Mouse (Mus musculus) brain, embryonic 14.5 days (tissue): ENCODE measurements at regions not wholly inside any gene's neighbourhood (a gene's known extent, or its start where the extent isn't known, plus 50 kb on each side); places are given as distances from the start of the nearest gene placed in this dataset.

Experiments
- CTCF ChIP-seq: fragments of 200-500 bp; IDR thresholded peaks from 2 replicates; pipeline ENCODE4 v1.5.1; 2012; ENCODE audit warnings: inconsistent platforms, mild to moderate bottlenecking, moderate library complexity, borderline replicate concordance; ENCODE audit not compliant: insufficient read depth, insufficient read length; ENCODE audit errors: extremely low read depth
- POLR2A ChIP-seq: fragments of 200-500 bp; IDR thresholded peaks from 2 replicates; pipeline ENCODE4 v1.6.1; 2012; ENCODE audit warnings: mild to moderate bottlenecking, inconsistent platforms, borderline replicate concordance; ENCODE audit not compliant: poor library complexity, insufficient read depth, insufficient read length, severe bottlenecking; ENCODE audit errors: extremely low read depth

GRCm38 (mm10) chr3:131917734-131918534 is 167.2 kb upstream of the Dkk2 start:
- TF ChIP-seq POLR2A (no peak), CTCF (no peak)
